Mouse (Mus musculus) forebrain, embryonic 12.5 days (tissue): ENCODE results near the gene Arhgef10l. TPM values are rescaled to one million over a fixed set of nuclear protein-coding genes. Genes with fewer than 3 reads are reported as not detected.

ENCODE experiments used
- ATAC-seq: fragments of 200-750 bp; cut with Nextera tagmentation; 2 replicates; pipeline ENCODE4 v1.8.0; 2017; ENCODE audit warnings: moderate TSS enrichment; ENCODE audit not compliant: low FRiP score
- H3K27ac ChIP-seq: fragments of 300-500 bp; sonication (generic); 2 replicates; pipeline ENCODE4 v1.5.1; 2016; ENCODE audit warnings: mild to moderate bottlenecking
- H3K27me3 ChIP-seq: fragments of 300-500 bp; sonication (generic); 2 replicates; pipeline ENCODE4 v1.6.1; 2016; ENCODE audit warnings: mild to moderate bottlenecking
- H3K36me3 ChIP-seq: fragments of 300-500 bp; sonication (generic); replicated peaks from 2 replicates; pipeline ENCODE4 v1.6.1; 2016; ENCODE audit warnings: mild to moderate bottlenecking
- H3K4me1 ChIP-seq: fragments of 300-500 bp; sonication (generic); 2 replicates; pipeline ENCODE4 v1.6.1; 2016
- H3K4me2 ChIP-seq: fragments of 300-500 bp; sonication (generic); 2 replicates; pipeline ENCODE4 v1.6.1; 2016; ENCODE audit warnings: mild to moderate bottlenecking, moderate library complexity
- H3K4me3 ChIP-seq: fragments of 300-500 bp; sonication (generic); replicated peaks from 2 replicates; pipeline ENCODE4 v1.5.1; 2016; ENCODE audit warnings: mild to moderate bottlenecking
- H3K9ac ChIP-seq: fragments of 300-500 bp; sonication (generic); 2 replicates; pipeline ENCODE4 v1.6.1; 2016; ENCODE audit warnings: mild to moderate bottlenecking
- H3K9me3 ChIP-seq: fragments of 300-500 bp; sonication (generic); 2 replicates; pipeline ENCODE4 v1.6.1; 2016
- WGBS: fragments of 180-500 bp; shearing (Covaris S2); methylation state at CpG from one replicate; pipeline ENCODE4 v1.1.7; 2016; 5-methylcytosine and 5-hydroxymethylcytosine counted together
- polyA plus RNA-seq: library from polyadenylated mRNA; unstranded; fragments of >200 nt; fragmentation: Nextera tagmentation; extraction: Ambion mirVana; gene quantifications from 2 replicates; pipeline ENCODE4 v1.2.1, GENCODE M21; 2016

Gene Arhgef10l
- polyA plus RNA-seq, 1 experiment from 2014 or later = 26.1 TPM

- peaks cover 34% of the 10 kb centered on the region for H3K36me3 ChIP-seq
- H3K9me3 ChIP-seq = no peaks in the 10 kb centered on the region
- no peak overlapping the region for H3K9ac ChIP-seq
- no peak for ATAC-seq
- H3K4me3 ChIP-seq = no peak overlapping the region
- peaks cover 27% of the 10 kb centered on the region for H3K4me1 ChIP-seq
- no peaks in the 10 kb centered on the region for H3K27me3 ChIP-seq
- H3K27ac ChIP-seq = no peak overlapping the region
- H3K4me2 ChIP-seq = no peak overlapping the region
- WGBS = 78% methylated on average over 5 of the region's 5 CpGs
Observed at GRCm38 (mm10) chr4:140636312-140636996, 29.4 kb downstream of the Arhgef10l start.

DNA sequence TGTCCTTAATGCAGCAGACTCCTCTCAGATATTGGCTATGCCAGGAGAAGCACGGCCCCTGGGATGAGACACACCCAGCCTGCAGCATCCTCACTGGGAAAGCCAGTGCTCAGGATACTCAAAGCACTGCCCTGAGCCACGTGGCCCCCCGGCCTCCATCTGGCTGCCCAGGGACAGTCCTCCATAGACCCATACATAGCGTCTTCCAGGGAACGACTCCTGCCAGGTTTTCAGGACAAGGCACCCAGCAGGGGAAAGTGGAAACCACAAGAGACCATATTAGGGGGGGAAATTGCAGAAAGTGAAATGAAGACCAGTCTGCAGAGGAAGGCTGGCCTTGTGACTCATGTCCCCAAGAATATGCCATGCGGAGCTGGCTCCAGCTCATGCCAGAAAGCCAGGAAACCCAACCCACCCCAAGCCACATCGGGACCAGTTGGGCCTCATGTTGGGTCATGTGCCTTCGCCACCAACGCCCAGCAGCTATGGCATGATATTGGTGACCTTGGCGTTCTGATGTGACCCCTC, 30.9 kb downstream of the Arhgef10l start:
- Histone ChIP-seq H3K4me1 (peaks cover 33% of the 10 kb centered on the region), H3K9ac (no peak overlapping the region), H3K4me2 (no peak overlapping the region), H3K27ac (peak overlapping the region; percentile 61; the same call in 1 of the 2 replicates), H3K4me3 (no peak overlapping the region), H3K9me3 (no peaks in the 10 kb centered on the region), H3K36me3 (peaks cover 31% of the 10 kb centered on the region), H3K27me3 (no peaks in the 10 kb centered on the region)
- no peak for ATAC-seq
- 87% methylated on average over 10 of the region's 10 CpGs for WGBS

- peaks cover 43% of the 10 kb centered on the region for H3K4me1 ChIP-seq
- H3K27ac ChIP-seq = peak overlapping the region; percentile 21; the same call in 1 of the 2 replicates
- ATAC-seq = no peak
Observed at GRCm38 (mm10) chr4:140631276-140631849, 34.4 kb downstream of the Arhgef10l start.

DNA sequence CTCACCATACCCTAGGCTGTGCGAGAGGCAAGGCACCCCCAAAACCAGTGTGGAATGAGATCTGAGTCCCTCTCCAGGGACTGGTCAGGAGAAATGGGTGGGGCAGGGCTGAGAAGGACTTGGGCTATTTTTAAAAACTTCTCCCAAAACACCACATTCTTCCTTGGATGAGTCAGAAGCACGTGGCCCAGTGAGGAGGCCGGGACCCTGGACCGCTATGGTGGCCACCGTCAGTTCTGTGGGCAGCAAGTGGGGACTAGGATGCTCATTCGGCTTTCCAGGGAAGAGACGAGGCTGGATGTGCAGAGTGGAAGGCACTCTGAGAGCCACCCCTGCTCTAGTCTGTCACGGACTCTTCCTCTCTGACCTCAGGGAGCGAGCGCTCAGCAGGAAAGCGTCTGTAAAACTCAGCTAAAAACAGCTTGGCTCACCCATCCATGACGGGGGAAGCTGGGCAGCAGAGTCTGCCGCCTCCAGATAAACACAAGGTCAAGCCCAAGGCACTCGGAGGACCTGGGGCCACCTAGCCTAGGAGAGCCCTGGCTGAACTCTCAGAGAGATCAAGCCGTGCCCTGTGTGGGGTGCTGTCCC, 35.1 kb downstream of the Arhgef10l start:
- H3K27me3 ChIP-seq = no peaks in the 10 kb centered on the region
- H3K4me2 ChIP-seq = no peak overlapping the region
- ATAC-seq = no peak
- H3K9me3 ChIP-seq = no peaks in the 10 kb centered on the region
- no peak overlapping the region for H3K9ac ChIP-seq
- peaks cover 49% of the 10 kb centered on the region for H3K4me1 ChIP-seq
- H3K27ac ChIP-seq = peak overlapping the region; percentile 21; the same call in 1 of the 2 replicates
- no peak overlapping the region for H3K4me3 ChIP-seq
- H3K36me3 ChIP-seq = peaks cover 26% of the 10 kb centered on the region
- WGBS = 50% methylated on average over 15 of the region's 15 CpGs

More at GRCm38 (mm10) chr4:140631276-140631849, 34.4 kb downstream of the Arhgef10l start:
- Histone ChIP-seq H3K9me3 (no peaks in the 10 kb centered on the region), H3K36me3 (peaks cover 22% of the 10 kb centered on the region), H3K9ac (no peak overlapping the region), H3K4me3 (no peak overlapping the region), H3K27me3 (no peaks in the 10 kb centered on the region), H3K4me2 (no peak overlapping the region)
- WGBS = 87% methylated on average over 6 of the region's 6 CpGs

- Histone ChIP-seq H3K4me3 (no peak overlapping the region), H3K9ac (no peak overlapping the region), H3K36me3 (peaks cover 27% of the 10 kb centered on the region), H3K27me3 (no peaks in the 10 kb centered on the region), H3K4me2 (no peak overlapping the region), H3K9me3 (no peaks in the 10 kb centered on the region), H3K27ac (0 out of 2 replicates have a peak overlapping the region, but pooled peaks have one; percentile 8), H3K4me1 (peaks cover 55% of the 10 kb centered on the region)
- ATAC-seq = no peak
- 69% methylated on average over 4 of the region's 6 CpGs for WGBS
Observed at GRCm38 (mm10) chr4:140630136-140630535, 35.7 kb downstream of the Arhgef10l start.

- Histone ChIP-seq H3K4me1 (peaks cover 61% of the 10 kb centered on the region), H3K36me3 (peaks cover 25% of the 10 kb centered on the region), H3K9ac (no peak overlapping the region; the same call in 1 of the 2 replicates), H3K4me2 (no peak overlapping the region), H3K27me3 (no peaks in the 10 kb centered on the region), H3K4me3 (no peak overlapping the region), H3K9me3 (no peaks in the 10 kb centered on the region), H3K27ac (peak overlapping the region; percentile 48)
- 78% methylated on average over 4 of the region's 4 CpGs for WGBS
- no peak for ATAC-seq
Observed at GRCm38 (mm10) chr4:140628971-140629370, 36.8 kb downstream of the Arhgef10l start.

DNA sequence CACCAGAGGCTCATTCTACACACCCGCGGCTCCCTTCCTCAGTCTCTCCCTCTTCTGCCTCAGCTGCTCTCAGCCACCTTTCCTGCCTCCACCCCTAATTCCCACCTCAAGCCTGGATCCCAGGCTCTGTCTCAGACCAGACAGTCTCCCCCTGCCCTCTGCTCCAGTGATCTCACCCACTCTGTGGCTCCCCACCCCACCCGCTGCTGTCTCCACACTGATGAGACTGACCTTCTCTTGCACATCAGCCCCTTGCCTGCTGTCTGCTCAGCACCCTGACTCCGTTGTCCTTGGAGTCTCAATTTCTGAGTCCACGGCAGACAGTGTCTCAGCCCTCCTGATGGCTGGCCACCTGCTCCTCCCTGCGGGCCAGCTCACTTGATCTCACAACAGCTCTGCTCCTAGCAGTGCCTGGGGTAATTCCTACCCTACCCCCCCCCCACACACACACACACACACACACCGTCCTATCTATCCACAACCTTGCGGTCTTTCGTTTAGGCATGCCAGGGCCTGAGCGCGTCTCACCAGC, 37.3 kb downstream of the Arhgef10l start:
- Histone ChIP-seq H3K27ac (peak overlapping the region; percentile 48), H3K9me3 (no peaks in the 10 kb centered on the region), H3K36me3 (peaks cover 20% of the 10 kb centered on the region), H3K9ac (peak overlapping the region; percentile 12; the same call in 1 of the 2 replicates), H3K4me2 (no peak overlapping the region), H3K4me1 (peaks cover 66% of the 10 kb centered on the region), H3K27me3 (no peaks in the 10 kb centered on the region), H3K4me3 (no peak overlapping the region)
- ATAC-seq = no peak
- 50% methylated on average over 11 of the region's 11 CpGs for WGBS

- no peak for ATAC-seq
- WGBS = 67% methylated on average over 12 of the region's 12 CpGs
- no peaks in the 10 kb centered on the region for H3K27me3 ChIP-seq
- no peak overlapping the region for H3K4me3 ChIP-seq
- peaks cover 15% of the 10 kb centered on the region; the same call in 1 of the 2 replicates for H3K36me3 ChIP-seq
- 0 out of 2 replicates have a peak overlapping the region, but pooled peaks have one; percentile 51 for H3K4me2 ChIP-seq
- H3K4me1 ChIP-seq = peaks cover 74% of the 10 kb centered on the region
- H3K27ac ChIP-seq = peak overlapping the region; percentile 97
- H3K9ac ChIP-seq = peak overlapping the region; percentile 29; the same call in 1 of the 2 replicates
- H3K9me3 ChIP-seq = no peaks in the 10 kb centered on the region
Observed at GRCm38 (mm10) chr4:140625651-140626525, 39.9 kb downstream of the Arhgef10l start.

GRCm38 (mm10) chr4:140624468-140625176, 41.2 kb downstream of the Arhgef10l start:
- H3K4me2 ChIP-seq = peak overlapping the region; percentile 51
- ATAC-seq = peak; percentile 88
- no peaks in the 10 kb centered on the region for H3K27me3 ChIP-seq
- no peak overlapping the region for H3K4me3 ChIP-seq
- H3K9me3 ChIP-seq = no peaks in the 10 kb centered on the region
- under 1% methylated on average over 11 of the region's 12 CpGs for WGBS
- H3K36me3 ChIP-seq = peaks cover 15% of the 10 kb centered on the region; the same call in 1 of the 2 replicates
- H3K9ac ChIP-seq = peak overlapping the region; percentile 55; the same call in 1 of the 2 replicates
- peak overlapping the region; percentile 97 for H3K27ac ChIP-seq
- peaks cover 74% of the 10 kb centered on the region for H3K4me1 ChIP-seq

GRCm38 (mm10) chr4:140624087-140624467, 41.7 kb downstream of the Arhgef10l start:
- Histone ChIP-seq H3K4me2 (peak overlapping the region; percentile 51), H3K4me1 (peaks cover 69% of the 10 kb centered on the region), H3K9me3 (no peaks in the 10 kb centered on the region), H3K9ac (peak overlapping the region; percentile 55; the same call in 1 of the 2 replicates), H3K27me3 (no peaks in the 10 kb centered on the region), H3K36me3 (peaks cover 15% of the 10 kb centered on the region; the same call in 1 of the 2 replicates), H3K4me3 (no peak overlapping the region), H3K27ac (peak overlapping the region; percentile 97)
- under 1% methylated on average over 10 of the region's 10 CpGs for WGBS
- peak; percentile 22; the same call in 1 of the 2 replicates for ATAC-seq

- peaks cover 66% of the 10 kb centered on the region for H3K4me1 ChIP-seq
- peaks cover 15% of the 10 kb centered on the region; the same call in 1 of the 2 replicates for H3K36me3 ChIP-seq
- no peak for ATAC-seq
- H3K27ac ChIP-seq = peak overlapping the region; percentile 97
- no peaks in the 10 kb centered on the region for H3K9me3 ChIP-seq
- WGBS = 30% methylated on average over 4 of the region's 4 CpGs
- no peak overlapping the region for H3K4me2 ChIP-seq
- H3K9ac ChIP-seq = peak overlapping the region; percentile 22; the same call in 1 of the 2 replicates
- no peaks in the 10 kb centered on the region for H3K27me3 ChIP-seq
- no peak overlapping the region for H3K4me3 ChIP-seq
Observed at GRCm38 (mm10) chr4:140622819-140623218, 43.0 kb downstream of the Arhgef10l start.
